Mouse (Mus musculus) ES-E14 (cell line): ENCODE measurements around the gene Tmem104.

ENCODE experiments used
- CHD2 ChIP-seq: IDR thresholded peaks from 2 replicates; pipeline ENCODE4 v1.6.1; 2014; ENCODE audit warnings: mild to moderate bottlenecking, low read depth, low read length, inconsistent platforms
- MAFK ChIP-seq: IDR thresholded peaks from 2 replicates; pipeline ENCODE4 v1.6.1; 2014; ENCODE audit warnings: mild to moderate bottlenecking, low read depth, low read length, inconsistent platforms; ENCODE audit not compliant: insufficient read depth
- ZC3H11A ChIP-seq: IDR thresholded peaks from 2 replicates; pipeline ENCODE4 v1.6.1; 2012; ENCODE audit warnings: low read depth, mild to moderate bottlenecking, inconsistent platforms, low read length, borderline replicate concordance
- ZNF384 ChIP-seq: IDR thresholded peaks from 2 replicates; pipeline ENCODE4 v1.6.1; 2012; ENCODE audit warnings: low read depth, low read length, inconsistent platforms

GRCm38 (mm10) chr11:115290919-115291318, 103.6 kb downstream of the Tmem104 start:
- TF ChIP-seq ZNF384 (no peak), CHD2 (no peak), MAFK (no peak), ZC3H11A (no peak)
